Mouse (Mus musculus): Measurements from ENCODE around the gene Gabarapl1. TPM values are rescaled to one million over a fixed set of nuclear protein-coding genes. Genes with fewer than 3 reads are reported as not detected.

Gene Gabarapl1
- polyA plus RNA-seq, 1 experiment from 2014 or later: 47.1 TPM

DNA sequence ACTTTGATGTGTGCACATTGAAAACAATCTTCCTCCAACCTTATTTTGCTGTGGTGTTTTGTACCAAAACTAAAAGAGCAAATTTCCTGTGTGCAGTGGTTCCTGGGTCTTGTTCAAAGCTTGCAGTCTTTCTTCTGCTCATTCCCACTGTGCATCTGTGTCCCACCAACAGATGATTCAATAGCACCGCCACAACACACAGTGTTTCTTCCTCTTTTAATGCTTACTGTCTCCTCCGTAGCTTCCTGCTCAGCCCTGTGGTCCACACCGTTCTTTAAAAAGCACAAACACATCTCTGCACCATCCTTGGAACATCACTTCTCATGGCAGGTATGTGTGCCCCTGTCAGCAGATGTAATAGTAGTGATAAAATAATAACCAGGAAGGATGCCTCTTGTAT, 58.5 kb downstream of the Gabarapl1 start, which contains the start of gene Klrd1:
TSS of gene Klrd1 (plus strand) at position 275 of the 400 bp plus-strand sequence.
- H3K9me3 ChIP-seq (replicated peaks): no peaks in the 10 kb centered on the region
- WGBS: 87% methylated on average over 3 of the region's 3 CpGs
- no peak within 1 kb of the TSS for H3K4me3 ChIP-seq
- H3K4me1 ChIP-seq: no peaks in the 10 kb centered on the region
- H3K36me3 ChIP-seq: no peaks in the 10 kb centered on the region
- no peak for DNase-seq (ENCODE audit: low spot score)
- H3K27ac ChIP-seq (replicated peaks): no peak within 1 kb of the TSS
- H3K27me3 ChIP-seq (ENCODE audit: low read depth, poor library complexity, severe bottlenecking): no peaks in the 10 kb centered on the region

Other genes with a start within 250 kb of the Gabarapl1 start
- not detected in 2 replicates for gene 4922502D21Rik, start 201.4 kb upstream of the Gabarapl1 start, polyA plus RNA-seq (2016; fragmentation: Nextera tagmentation; extraction: Ambion mirVana)
- gene Clec12a, start 190.5 kb upstream of the Gabarapl1 start, polyA plus RNA-seq (2016; fragmentation: Nextera tagmentation; extraction: Ambion mirVana): 0.09 and 0.26 TPM in 2 replicates
- not detected in 2 replicates for gene Clec12b, start 147.3 kb upstream of the Gabarapl1 start, polyA plus RNA-seq (2016; fragmentation: Nextera tagmentation; extraction: Ambion mirVana)
- 12.0 and 20.7 TPM in 2 replicates for gene Clec1b, start 135.9 kb upstream of the Gabarapl1 start, polyA plus RNA-seq (2016; fragmentation: Nextera tagmentation; extraction: Ambion mirVana)
- 0.11 and 0.21 TPM in 2 replicates for gene Clec9a, start 124.3 kb upstream of the Gabarapl1 start, polyA plus RNA-seq (2016; fragmentation: Nextera tagmentation; extraction: Ambion mirVana)
- gene Clec1a, start 81.2 kb upstream of the Gabarapl1 start, polyA plus RNA-seq (2016; fragmentation: Nextera tagmentation; extraction: Ambion mirVana): 0.42 and 0.68 TPM in 2 replicates
- 0.10 TPM in 1 of 2 replicates, not detected in the other for gene Olr1, start 26.0 kb upstream of the Gabarapl1 start, polyA plus RNA-seq (2016; fragmentation: Nextera tagmentation; extraction: Ambion mirVana)
- gene Tmem52b, start 20.6 kb upstream of the Gabarapl1 start, polyA plus RNA-seq (2016; fragmentation: Nextera tagmentation; extraction: Ambion mirVana): not detected in 2 replicates
- gene Klre1, start 44.7 kb downstream of the Gabarapl1 start, polyA plus RNA-seq (2016; fragmentation: Nextera tagmentation; extraction: Ambion mirVana): not detected in 2 replicates
- 0.14 TPM in 1 of 2 replicates, not detected in the other for gene Klrd1, start 58.6 kb downstream of the Gabarapl1 start, polyA plus RNA-seq (2016; fragmentation: Nextera tagmentation; extraction: Ambion mirVana)
- gene Klrk1, start 90.7 kb downstream of the Gabarapl1 start, polyA plus RNA-seq (2016; fragmentation: Nextera tagmentation; extraction: Ambion mirVana): 0.22 and 0.39 TPM in 2 replicates
- gene Klrc3, start 110.2 kb downstream of the Gabarapl1 start, polyA plus RNA-seq (2016; fragmentation: Nextera tagmentation; extraction: Ambion mirVana): not detected in 2 replicates
- not detected in 2 replicates for gene Klrc2, start 127.5 kb downstream of the Gabarapl1 start, polyA plus RNA-seq (2016; fragmentation: Nextera tagmentation; extraction: Ambion mirVana)
- gene Klrc1, start 145.8 kb downstream of the Gabarapl1 start, polyA plus RNA-seq (2016; fragmentation: Nextera tagmentation; extraction: Ambion mirVana): not detected in 2 replicates
- gene Klri1, start 184.0 kb downstream of the Gabarapl1 start, polyA plus RNA-seq (2016; fragmentation: Nextera tagmentation; extraction: Ambion mirVana): not detected in 2 replicates
- gene Klri2, start 207.3 kb downstream of the Gabarapl1 start, polyA plus RNA-seq (2016; fragmentation: Nextera tagmentation; extraction: Ambion mirVana): not detected in 2 replicates

Measured in midbrain, embryonic 10.5 days (tissue).